ENCODE assay signal across 22 mouse cellular contexts in the genomic region with DNA sequence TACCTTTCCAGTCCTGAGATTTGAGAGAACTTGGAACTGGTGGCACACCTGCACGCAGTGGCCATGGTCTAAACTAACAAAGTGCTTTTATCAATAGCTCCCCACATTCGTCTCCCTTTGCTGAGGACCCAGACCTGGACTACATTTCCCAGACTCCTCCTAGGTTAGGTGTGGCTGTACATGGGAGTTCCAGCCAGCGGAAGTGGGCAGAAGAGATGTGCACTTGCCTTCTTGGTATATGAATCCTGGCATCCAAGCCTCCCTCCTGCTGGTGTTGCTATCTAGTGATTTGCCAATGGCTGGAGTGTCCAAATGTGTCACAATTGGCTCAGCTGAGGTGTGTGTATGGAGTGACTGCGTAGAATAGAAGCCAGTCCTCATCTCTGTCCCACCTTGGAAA.
DNase-seq lines count a peak whose midpoint lies in the region; ATAC-seq and TF ChIP-seq lines count a peak whose summit lies in the region.
"Had no signal": no experiment of that assay in that cellular context is flagged by ENCODE, and none has a peak within 500 bp of the region (broad histone marks: within the 10 kb centered on the region; RNA-seq: fewer than 3 reads in every experiment).

No protein-coding gene starts in this region.

- H3K9ac ChIP-seq in hindbrain, postnatal 0 days (replicated peaks; ENCODE audit: low read length): no peak overlapping the region
- no peak overlapping the region for H3K9ac ChIP-seq in hindbrain, embryonic 11.5 days (ENCODE audit: low read depth, low read length)
- no peak overlapping the region for H3K9ac ChIP-seq in ES-E14 (ENCODE audit: insufficient read depth, low read depth, low read length, poor library complexity, severe bottlenecking)
- H3K9ac ChIP-seq: embryonic facial prominence, embryonic 15.5 days; forebrain, postnatal 0 days had no signal

- no peak for ATAC-seq in hindbrain, postnatal 0 days
- ATAC-seq in hindbrain, embryonic 11.5 days (ENCODE audit: low FRiP score): no peak
- ATAC-seq: forebrain, postnatal 0 days had no signal

- whole genome bisulfite sequencing in hindbrain, postnatal 0 days: 68% methylated on average over 4 of the region's 4 CpGs
- 79% methylated on average over 4 of the region's 4 CpGs for WGBS in hindbrain, embryonic 11.5 days

- no peaks in the 10 kb centered on the region for H3K36me3 ChIP-seq in hindbrain, postnatal 0 days (ENCODE audit: insufficient read depth, low read length)
- no peaks in the 10 kb centered on the region for H3K36me3 ChIP-seq in hindbrain, embryonic 11.5 days (ENCODE audit: control insufficient read depth, insufficient read depth, low read length)
- H3K36me3 ChIP-seq in ES-E14 (ENCODE audit: control insufficient read depth, insufficient read depth, low read length, poor library complexity, severe bottlenecking): no peaks in the 10 kb centered on the region
- H3K36me3 ChIP-seq: embryonic facial prominence, embryonic 15.5 days; forebrain, embryonic 10.5 days; hindbrain, embryonic 10.5 days; limb, embryonic 10.5 days had no signal

- in situ Hi-C loops in ES-E14 (cut with MboI; ENCODE audit: low sequenced_read_pairs in 2 of 2, unreplicated experiment in 2 of 2): no loop called here

- no peaks in the 10 kb centered on the region for H3K9me3 ChIP-seq in hindbrain, postnatal 0 days (ENCODE audit: low read length)
- H3K9me3 ChIP-seq in hindbrain, embryonic 11.5 days (ENCODE audit: control insufficient read depth, low read length): no peaks in the 10 kb centered on the region
- H3K9me3 ChIP-seq in ES-E14 (ENCODE audit: control insufficient read depth, insufficient read depth, low read depth, low read length): no peaks in the 10 kb centered on the region
- H3K9me3 ChIP-seq: embryonic facial prominence, embryonic 15.5 days; forebrain, embryonic 10.5 days; hindbrain, embryonic 10.5 days; limb, embryonic 10.5 days had no signal

- H3K4me2 ChIP-seq in hindbrain, postnatal 0 days (ENCODE audit: low read depth, low read length): 0 out of 2 replicates have a peak overlapping the region, but pooled peaks have one; percentile 3
- H3K4me2 ChIP-seq in hindbrain, embryonic 11.5 days (replicated peaks; ENCODE audit: low read depth, low read length): no peak overlapping the region
- H3K4me2 ChIP-seq: embryonic facial prominence, embryonic 15.5 days had no signal

- DNase-seq in hindbrain, postnatal 0 days (ENCODE audit: low spot score): peak; percentile 43
- no peak for DNase-seq in hindbrain, embryonic 11.5 days (ENCODE audit: low spot score)
- DNase-seq in ES-E14 (ENCODE audit: low read depth, low spot score): no peak
- peak; percentile 33 to 35 for DNase-seq in cerebellum, adult 18-20 months
- peak; percentile 63 to 77 for DNase-seq in cerebellum, postnatal 25 days
- no peak for DNase-seq in lung, postnatal 4 days
- DNase-seq in kidney, adult 9 months: no peak
- DNase-seq: forebrain, postnatal 0 days; gastrocnemius, postnatal 36 days; kidney, adult 18-20 months; kidney, postnatal 14 days; lung, adult 18-20 months; right cerebral cortex, postnatal 4 days; thymus, postnatal 14 days had no signal

- no peaks in the 10 kb centered on the region for H3K4me1 ChIP-seq in hindbrain, postnatal 0 days (ENCODE audit: insufficient read depth, low read length)
- no peaks in the 10 kb centered on the region for H3K4me1 ChIP-seq in hindbrain, embryonic 11.5 days (replicated peaks; ENCODE audit: control insufficient read depth, insufficient read depth, low read length)
- H3K4me1 ChIP-seq in ES-E14 (ENCODE audit: control insufficient read depth in 2 of 2, insufficient read depth in 2 of 2, low read length in 2 of 2, poor library complexity in 1 of 2): no peaks in the 10 kb centered on the region
- H3K4me1 ChIP-seq: embryonic facial prominence, embryonic 15.5 days had no signal

- no peak overlapping the region for H3K4me3 ChIP-seq in hindbrain, postnatal 0 days (ENCODE audit: low read length)
- no peak overlapping the region for H3K4me3 ChIP-seq in hindbrain, embryonic 11.5 days (ENCODE audit: low read depth, low read length)
- H3K4me3 ChIP-seq in ES-E14 (ENCODE audit: insufficient read depth in 1 of 2, low read depth in 1 of 2, low read length in 2 of 2, poor library complexity in 1 of 2, severe bottlenecking in 1 of 2): no peak overlapping the region
- H3K4me3 ChIP-seq: embryonic facial prominence, embryonic 15.5 days; forebrain, embryonic 10.5 days; hindbrain, embryonic 10.5 days; layer of hippocampus, adult 2 months; limb, embryonic 10.5 days; myocyte had no signal

- no peaks in the 10 kb centered on the region for H3K27me3 ChIP-seq in hindbrain, postnatal 0 days (ENCODE audit: insufficient read depth, low read length)
- no peaks in the 10 kb centered on the region for H3K27me3 ChIP-seq in hindbrain, embryonic 11.5 days (ENCODE audit: control insufficient read depth, insufficient read depth, low read length)
- H3K27me3 ChIP-seq: CH12.LX; embryonic facial prominence, embryonic 15.5 days had no signal

- no peak overlapping the region for H3K27ac ChIP-seq in hindbrain, postnatal 0 days
- no peak overlapping the region for H3K27ac ChIP-seq in hindbrain, embryonic 11.5 days (ENCODE audit: low read depth, low read length)
- H3K27ac ChIP-seq in ES-E14 (ENCODE audit: insufficient read depth, low read depth, low read length, poor library complexity, severe bottlenecking): no peak overlapping the region
- H3K27ac ChIP-seq: embryonic facial prominence, embryonic 15.5 days; forebrain, embryonic 10.5 days; hindbrain, embryonic 10.5 days; layer of hippocampus, adult 2 months; limb, embryonic 10.5 days; stomach, postnatal 0 days had no signal

- TF ChIP-seq CTCF in hindbrain, postnatal 0 days (IDR thresholded peaks at IDR 0.05; ENCODE audit: low read depth): no peak

TF ChIP-seq in ES-E14, 5 proteins besides CTCF, POLR2A, EP300 and RAD21:
- TF ChIP-seq CHD2 (IDR thresholded peaks at IDR 0.05; ENCODE audit: low read depth, low read length) (no peak), HCFC1 (IDR thresholded peaks at IDR 0.05; ENCODE audit: borderline replicate concordance, insufficient read depth, low read length) (peak; percentile 80)

Comparison
In these comparisons a context has a peak if more than half of its experiments do, and no peak if none do; other contexts are left out.
1. DNase-seq: peak in hindbrain, postnatal 0 days (single experiment), cerebellum, adult 18-20 months (2 of 2) and cerebellum, postnatal 25 days (2 of 2); none in hindbrain, embryonic 11.5 days (single experiment), ES-E14 (single experiment), lung, postnatal 4 days (0 of 2) and kidney, adult 9 months (single experiment).